21 mouse cellular contexts compared by ENCODE assay signal in the genomic region with DNA sequence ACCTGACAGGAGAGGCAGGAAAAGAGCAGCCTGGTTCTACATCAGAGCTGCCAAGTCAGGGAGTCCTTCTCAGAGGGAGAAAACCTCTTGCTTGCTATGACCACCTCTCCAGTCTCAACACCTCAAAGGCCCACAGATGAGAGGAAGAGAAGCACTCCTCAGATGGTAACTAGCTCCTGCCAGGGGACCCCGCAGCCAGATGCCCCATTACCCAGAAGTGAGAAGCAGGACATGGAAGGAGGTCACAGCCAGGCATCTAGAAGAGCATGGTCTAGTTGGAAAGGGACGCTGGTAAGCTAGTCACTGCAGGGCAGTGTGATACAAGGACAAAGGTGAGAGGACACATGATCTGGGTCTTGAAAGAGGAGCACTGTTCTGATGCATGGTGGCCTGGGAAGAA. TPM values are rescaled to one million over a fixed set of nuclear protein-coding genes. Genes with fewer than 3 reads are reported as not detected.
DNase-seq lines count a peak whose midpoint lies in the region; ATAC-seq and TF ChIP-seq lines count a peak whose summit lies in the region.
"Had no signal": no experiment of that assay in that cellular context is flagged by ENCODE, and none has a peak within 500 bp of the region (broad histone marks: within the 10 kb centered on the region; RNA-seq: fewer than 3 reads in every experiment).

No protein-coding gene starts in this region.

- intact Hi-C loops in heart, postnatal 14 days (cut with DNase I), result no loop called here

- no peak for DNase-seq in heart, postnatal 14 days
- no peak for DNase-seq in layer of hippocampus, adult 2 months (ENCODE audit: low spot score in 2 of 2)
- no peak for DNase-seq in layer of hippocampus, adult 11-12 months (ENCODE audit: low spot score)
- DNase-seq in liver, embryonic 13.5 days, result no peak
- DNase-seq in frontal cortex, postnatal 25 days (ENCODE audit: low spot score in 2 of 2), result no peak
- DNase-seq in cerebellum, adult 9-11 months, result no peak
- DNase-seq: adrenal gland, adult 2 months; B cell, adult 2 months; cerebellum, adult 9-10 months; kidney, adult 8-10 months; kidney, postnatal 4 days; lung, adult 2 months; thymus, postnatal 25 days had no signal

- WGBS in heart, embryonic 12.5 days, result 95% methylated on average over 2 of the region's 2 CpGs
- 79% methylated on average over 2 of the region's 2 CpGs for WGBS in liver, embryonic 13.5 days (ENCODE audit: insufficient replicate concordance)

- TF ChIP-seq CTCF in layer of hippocampus, adult 2 months (conservative IDR thresholded peaks at IDR 0.05), result no peak

- peak overlapping the region; percentile 65 for H3K27ac ChIP-seq in heart, embryonic 12.5 days (ENCODE audit: poor library complexity, severe bottlenecking)
- H3K27ac ChIP-seq in layer of hippocampus, adult 2 months, result 0 out of 2 replicates have a peak overlapping the region, but pooled peaks have one; percentile 10
- H3K27ac ChIP-seq in brown adipose tissue, adult 24 weeks (replicated peaks; ENCODE audit: low read depth, low read length), result peak overlapping the region; percentile 71
- H3K27ac ChIP-seq in liver, embryonic 13.5 days, result peak overlapping the region; percentile 47; the same call in 1 of the 2 replicates
- H3K27ac ChIP-seq: embryonic facial prominence, embryonic 13.5 days; hindbrain, embryonic 15.5 days; limb, embryonic 12.5 days had no signal

- H3K4me1 ChIP-seq in heart, embryonic 12.5 days (replicated peaks), result peaks cover 94% of the 10 kb centered on the region
- H3K4me1 ChIP-seq in brown adipose tissue, adult 24 weeks (ENCODE audit: control insufficient read depth, insufficient read depth, insufficient read length, low read length), result peaks cover 81% of the 10 kb centered on the region
- peaks cover 91% of the 10 kb centered on the region for H3K4me1 ChIP-seq in liver, embryonic 13.5 days (replicated peaks)

- no peak for ATAC-seq in heart, embryonic 12.5 days (ENCODE audit: insufficient number of reproducible peaks, low FRiP score)
- ATAC-seq in liver, embryonic 13.5 days (ENCODE audit: low read depth), result no peak
- ATAC-seq: forebrain, embryonic 16.5 days; midbrain, embryonic 16.5 days had no signal

- H3K9me3 ChIP-seq in heart, embryonic 12.5 days (replicated peaks), result no peaks in the 10 kb centered on the region
- H3K9me3 ChIP-seq in liver, embryonic 13.5 days (replicated peaks), result no peaks in the 10 kb centered on the region
- H3K9me3 ChIP-seq: embryonic facial prominence, embryonic 13.5 days; hindbrain, embryonic 15.5 days; limb, embryonic 12.5 days had no signal

- H3K36me3 ChIP-seq in heart, embryonic 12.5 days, result peaks cover 17% of the 10 kb centered on the region
- peaks cover 26% of the 10 kb centered on the region for H3K36me3 ChIP-seq in liver, embryonic 13.5 days
- H3K36me3 ChIP-seq: hindbrain, embryonic 15.5 days had no signal

- no peak overlapping the region for H3K4me3 ChIP-seq in heart, embryonic 12.5 days
- H3K4me3 ChIP-seq in layer of hippocampus, adult 2 months, result no peak overlapping the region
- H3K4me3 ChIP-seq in brown adipose tissue, adult 24 weeks (ENCODE audit: insufficient read depth, low read depth, low read length), result no peak overlapping the region
- no peak overlapping the region for H3K4me3 ChIP-seq in liver, embryonic 13.5 days (replicated peaks)
- H3K4me3 ChIP-seq: embryonic facial prominence, embryonic 13.5 days; hindbrain, embryonic 15.5 days; limb, embryonic 12.5 days had no signal

- H3K9ac ChIP-seq in heart, embryonic 12.5 days, result peak overlapping the region; percentile 17; the same call in 1 of the 2 replicates
- H3K9ac ChIP-seq in liver, embryonic 13.5 days, result no peak overlapping the region
- H3K9ac ChIP-seq: embryonic facial prominence, embryonic 13.5 days; hindbrain, embryonic 15.5 days; limb, embryonic 12.5 days had no signal

- H3K27me3 ChIP-seq in heart, embryonic 12.5 days (replicated peaks), result no peaks in the 10 kb centered on the region
- H3K27me3 ChIP-seq in liver, embryonic 13.5 days, result no peaks in the 10 kb centered on the region
- H3K27me3 ChIP-seq: embryonic facial prominence, embryonic 13.5 days; hindbrain, embryonic 15.5 days; limb, embryonic 12.5 days had no signal

- H3K4me2 ChIP-seq in heart, embryonic 12.5 days, result no peak overlapping the region
- no peak overlapping the region for H3K4me2 ChIP-seq in liver, embryonic 13.5 days
- H3K4me2 ChIP-seq: embryonic facial prominence, embryonic 13.5 days; hindbrain, embryonic 15.5 days; limb, embryonic 12.5 days had no signal

RNA-seq across cellular contexts. Expression of a gene that starts 28.3 kb away (rescaled TPM):
- polyA plus RNA-seq in heart, embryonic 12.5 days (2016; fragmentation: Nextera tagmentation; extraction: Ambion mirVana), result 317 and 318 TPM in 2 replicates
- total RNA-seq in heart, postnatal 14 days (2021), result 100 to 1,000 TPM; 110 to 127 TPM
- total RNA-seq in layer of hippocampus, adult 2 months (2021), result 100 to 1,000 TPM; 131 to 134 TPM
- 122 and 135 TPM in 2 replicates for polyA plus RNA-seq in brown adipose tissue, adult 24 weeks (2012; ENCODE audit: insufficient read depth, insufficient read length, missing spikeins)
- polyA plus RNA-seq in liver, embryonic 13.5 days (2015; fragmentation: Nextera tagmentation; extraction: Ambion mirVana), result 116 and 131 TPM in 2 replicates

RNA-seq across cellular contexts. Expression of a gene that starts 47.8 kb away (rescaled TPM):
- 254 and 255 TPM in 2 replicates for polyA plus RNA-seq in heart, embryonic 12.5 days (2016; fragmentation: Nextera tagmentation; extraction: Ambion mirVana)
- total RNA-seq in heart, postnatal 14 days (2021), result 100 to 1,000 TPM; 157 to 159 TPM
- 100 to 1,000 TPM; 198 to 202 TPM for total RNA-seq in layer of hippocampus, adult 2 months (2021)
- polyA plus RNA-seq in brown adipose tissue, adult 24 weeks (2012; ENCODE audit: insufficient read depth, insufficient read length, missing spikeins), result 165 and 216 TPM in 2 replicates
- polyA plus RNA-seq in liver, embryonic 13.5 days (2015; fragmentation: Nextera tagmentation; extraction: Ambion mirVana), result 294 and 308 TPM in 2 replicates

RNA-seq across cellular contexts. Expression of a gene that starts 48.0 kb away (rescaled TPM):
- 5.8 and 6.5 TPM in 2 replicates for polyA plus RNA-seq in heart, embryonic 12.5 days (2016; fragmentation: Nextera tagmentation; extraction: Ambion mirVana)
- total RNA-seq in heart, postnatal 14 days (2021), result 1 to 10 TPM in 1 of 2 experiments, under 1 TPM in 1; 0.96 to 2.4 TPM
- total RNA-seq in layer of hippocampus, adult 2 months (2021), result 1 to 10 TPM in 1 of 2 experiments, under 1 TPM in 1; 0.90 to 1.8 TPM
- polyA plus RNA-seq in brown adipose tissue, adult 24 weeks (2012; ENCODE audit: insufficient read depth, insufficient read length, missing spikeins), result 0.63 and 1.4 TPM in 2 replicates
- 27.4 and 29.1 TPM in 2 replicates for polyA plus RNA-seq in liver, embryonic 13.5 days (2015; fragmentation: Nextera tagmentation; extraction: Ambion mirVana)

RNA-seq across cellular contexts. Expression of a gene that starts 52.6 kb away (rescaled TPM):
- 0.17 and 0.27 TPM in 2 replicates for polyA plus RNA-seq in heart, embryonic 12.5 days (2016; fragmentation: Nextera tagmentation; extraction: Ambion mirVana)
- total RNA-seq in heart, postnatal 14 days (2021), result under 1 TPM; 0.27 to 0.36 TPM
- total RNA-seq in layer of hippocampus, adult 2 months (2021), result under 1 TPM; 0.15 to 0.29 TPM
- 0.63 and 0.71 TPM in 2 replicates for polyA plus RNA-seq in brown adipose tissue, adult 24 weeks (2012; ENCODE audit: insufficient read depth, insufficient read length, missing spikeins)
- 0.09 and 0.13 TPM in 2 replicates for polyA plus RNA-seq in liver, embryonic 13.5 days (2015; fragmentation: Nextera tagmentation; extraction: Ambion mirVana)
- total RNA-seq: neutrophil, adult 5-6 weeks had no signal

Comparison
In these comparisons a context has a peak if more than half of its experiments do, and no peak if none do; other contexts are left out.
1. H3K27ac ChIP-seq: peak in every context shown above with its lines; median percentile 71 in brown adipose tissue, adult 24 weeks; 65 in heart, embryonic 12.5 days; 47 in liver, embryonic 13.5 days; 10 in layer of hippocampus, adult 2 months.